Mouse (Mus musculus): ENCODE measurements around the gene Hmg20a. TPM values are rescaled to one million over a fixed set of nuclear protein-coding genes. Genes with fewer than 3 reads are reported as not detected.

Hmg20a gene
- polyA plus RNA-seq, 1 experiment from 2014 or later: 74.7 TPM

DNA sequence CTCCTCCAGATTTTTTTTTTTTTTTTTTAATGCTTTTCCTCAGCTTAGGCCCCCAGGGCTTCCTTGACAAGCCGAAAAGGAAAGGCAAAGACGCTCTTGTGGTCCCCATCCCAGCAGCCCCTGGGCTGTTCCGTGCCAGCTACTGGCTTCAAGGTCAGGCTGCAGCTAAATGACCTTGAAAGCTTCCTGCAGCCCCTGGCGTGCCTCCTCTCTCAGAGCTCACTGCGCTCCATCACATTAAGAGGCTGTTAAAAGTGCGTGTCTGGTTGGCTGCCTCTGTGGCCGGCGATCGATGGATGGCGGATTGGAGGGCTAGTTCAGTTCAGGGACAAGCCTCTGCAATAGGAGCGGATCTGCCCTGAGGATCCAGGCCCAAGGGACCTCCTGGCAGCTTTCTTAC lies 117.0 kb downstream of the Hmg20a start:
- 34% methylated on average over 11 of the region's 11 CpGs for WGBS
- ATAC-seq (replicated peaks; ENCODE audit: low FRiP score) (no peak), DNase-seq (ENCODE audit: low spot score) (no peak)
- H3K36me3 ChIP-seq (ENCODE audit: control insufficient read depth, insufficient read depth, low read length): no peaks in the 10 kb centered on the region
- H3K27me3 ChIP-seq (ENCODE audit: control insufficient read depth, insufficient read depth, low read length): peaks cover 9% of the 10 kb centered on the region; the same call in 1 of the 2 replicates
- peaks cover 6% of the 10 kb centered on the region; the same call in 1 of the 2 replicates for H3K4me1 ChIP-seq (replicated peaks; ENCODE audit: control insufficient read depth, insufficient read depth, low read length)
- no peak overlapping the region for H3K4me2 ChIP-seq (ENCODE audit: low read depth, low read length, severe bottlenecking)
- H3K9me3 ChIP-seq (ENCODE audit: control insufficient read depth, low read length): no peaks in the 10 kb centered on the region
- no peak overlapping the region for H3K4me3 ChIP-seq (ENCODE audit: low read depth, low read length)
- H3K27ac ChIP-seq (ENCODE audit: low read depth, low read length): no peak overlapping the region
- H3K9ac ChIP-seq (ENCODE audit: low read length): no peak overlapping the region

DNA sequence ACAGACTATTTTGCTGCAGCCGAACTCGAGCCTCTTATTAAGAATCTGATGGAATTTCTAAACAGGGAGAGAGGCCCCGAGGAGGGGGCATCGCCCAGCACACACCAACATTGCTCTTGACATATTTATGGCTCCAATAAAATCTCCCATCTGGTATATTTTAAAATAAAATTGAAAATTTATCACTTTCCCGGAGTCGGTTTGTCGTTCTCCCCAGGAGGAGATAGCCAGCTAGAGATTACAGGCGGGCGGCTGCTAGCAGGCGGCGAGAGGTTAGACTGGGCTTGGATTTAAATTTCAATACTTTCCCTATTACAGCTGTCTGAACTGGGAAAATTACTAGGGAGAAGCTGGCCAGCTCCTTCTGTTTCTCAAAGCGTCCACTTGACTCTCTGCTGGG lies 121.6 kb downstream of the Hmg20a start:
- Histone ChIP-seq H3K4me3 (ENCODE audit: low read depth, low read length) (no peak overlapping the region), H3K27me3 (ENCODE audit: control insufficient read depth, insufficient read depth, low read length) (no peaks in the 10 kb centered on the region; the same call in 1 of the 2 replicates), H3K9ac (ENCODE audit: low read length) (no peak overlapping the region), H3K4me2 (ENCODE audit: low read depth, low read length, severe bottlenecking) (no peak overlapping the region), H3K9me3 (ENCODE audit: control insufficient read depth, low read length) (no peaks in the 10 kb centered on the region), H3K27ac (ENCODE audit: low read depth, low read length) (no peak overlapping the region), H3K36me3 (ENCODE audit: control insufficient read depth, insufficient read depth, low read length) (no peaks in the 10 kb centered on the region), H3K4me1 (replicated peaks; ENCODE audit: control insufficient read depth, insufficient read depth, low read length) (peaks cover 6% of the 10 kb centered on the region; the same call in 1 of the 2 replicates)
- WGBS: 81% methylated on average over 12 of the region's 12 CpGs
- DNase-seq (ENCODE audit: low spot score) (no peak), ATAC-seq (replicated peaks; ENCODE audit: low FRiP score) (no peak)

DNA sequence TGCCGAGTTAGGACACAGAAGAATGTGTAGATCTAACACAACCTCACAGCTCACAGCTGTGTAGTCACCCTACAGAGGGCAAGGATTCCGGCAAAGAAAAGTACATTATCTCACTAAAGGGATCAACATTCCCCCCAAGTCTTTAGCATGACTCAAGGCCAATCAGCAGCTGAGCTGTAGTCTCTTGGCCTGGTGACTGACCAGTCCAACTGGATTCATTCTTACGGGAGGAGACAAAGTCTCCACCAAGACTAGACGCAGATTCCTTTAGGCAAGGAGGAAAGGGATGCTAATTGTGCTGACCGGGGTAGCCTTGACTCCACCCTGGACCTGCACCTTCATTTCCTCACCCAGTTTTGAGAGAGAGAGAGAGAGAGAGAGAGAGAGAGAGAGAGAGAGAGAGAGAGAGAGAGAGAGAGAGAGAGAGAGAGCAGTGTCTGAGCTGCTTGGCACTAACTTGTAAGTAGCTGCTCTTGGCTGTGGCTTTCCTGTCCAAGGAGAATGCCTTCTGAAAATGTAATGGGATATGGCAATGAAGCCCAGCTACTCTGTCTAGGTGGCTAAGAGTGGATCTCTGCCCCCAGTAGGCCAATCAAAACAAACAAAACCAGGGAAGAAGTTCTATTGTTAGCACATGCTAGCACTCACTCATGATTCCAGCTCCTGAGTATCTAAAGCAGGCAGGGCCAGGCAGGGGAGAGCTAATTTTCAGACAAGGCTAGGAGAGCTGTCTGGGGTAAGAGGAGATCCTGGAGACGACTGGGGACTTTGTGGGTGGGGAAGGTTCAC lies 126.5 kb downstream of the Hmg20a start:
- no peak for DNase-seq (ENCODE audit: low spot score)
- H3K27me3 ChIP-seq (ENCODE audit: control insufficient read depth, insufficient read depth, low read length): no peaks in the 10 kb centered on the region
- no peak overlapping the region for H3K4me2 ChIP-seq (ENCODE audit: low read depth, low read length, severe bottlenecking)
- no peak overlapping the region for H3K4me3 ChIP-seq (ENCODE audit: low read depth, low read length)
- no peak overlapping the region for H3K27ac ChIP-seq (ENCODE audit: low read depth, low read length)
- whole genome bisulfite sequencing: 73% methylated on average over 6 of the region's 6 CpGs
- no peaks in the 10 kb centered on the region for H3K36me3 ChIP-seq (ENCODE audit: control insufficient read depth, insufficient read depth, low read length)
- no peak for ATAC-seq (replicated peaks; ENCODE audit: low FRiP score)
- H3K4me1 ChIP-seq (replicated peaks; ENCODE audit: control insufficient read depth, insufficient read depth, low read length): no peaks in the 10 kb centered on the region
- H3K9me3 ChIP-seq (ENCODE audit: control insufficient read depth, low read length): no peaks in the 10 kb centered on the region
- no peak overlapping the region for H3K9ac ChIP-seq (ENCODE audit: low read length)

Other genes with a start within 250 kb of the Hmg20a start
- 5.8 and 6.2 TPM in 2 replicates for gene Peak1, start 542 bp upstream of the Hmg20a start, polyA plus RNA-seq (2014; fragmentation: Nextera tagmentation; extraction: Ambion mirVana)

Measured in forebrain, embryonic 11.5 days (tissue).